Comparison of ENCODE assay signal across 8 mouse cellular contexts in genomic region chr1:182333766-182334437, GRCm38 (mm10).
"Had no signal": no experiment of that assay in that cellular context is flagged by ENCODE, and none has a peak within 500 bp of the region (broad histone marks: within the 10 kb centered on the region; RNA-seq: fewer than 3 reads in every experiment).

No protein-coding gene starts in this region.

- DNase-seq: kidney, adult 2 months; kidney, postnatal 14 days; liver, embryonic 13.5 days; liver, postnatal 0 days; thymus, adult 18-20 months; thymus, postnatal 14 days had no signal

- ATAC-seq: intestine, embryonic 15.5 days; liver, postnatal 0 days; midbrain, embryonic 13.5 days had no signal
